Comparison of ENCODE assay signal across 19 mouse cellular contexts in the genomic region with DNA sequence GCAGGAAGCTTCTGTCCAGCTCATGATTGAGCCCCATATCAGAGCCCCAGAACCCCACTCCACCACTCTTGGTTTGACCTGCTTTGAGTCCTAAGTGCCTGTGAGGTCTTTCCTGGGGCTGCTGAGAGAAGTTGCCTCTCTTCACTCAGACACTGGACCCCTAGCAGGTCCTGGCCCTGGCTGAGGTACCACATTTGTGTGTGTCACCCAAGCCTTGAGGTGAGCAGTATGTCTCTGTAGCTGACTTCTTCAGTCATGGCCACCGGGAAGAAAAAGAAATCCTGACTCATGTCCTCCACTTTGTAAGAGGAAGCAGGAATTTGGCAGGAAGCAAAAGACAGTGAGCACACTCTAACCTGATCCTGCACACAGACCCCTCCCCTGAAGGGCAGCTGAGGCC. TPM values are rescaled to one million over a fixed set of nuclear protein-coding genes. Genes with fewer than 3 reads are reported as not detected.
DNase-seq lines count a peak whose midpoint lies in the region; ATAC-seq and TF ChIP-seq lines count a peak whose summit lies in the region.
"Had no signal": no experiment of that assay in that cellular context is flagged by ENCODE, and none has a peak within 500 bp of the region (broad histone marks: within the 10 kb centered on the region; RNA-seq: fewer than 3 reads in every experiment).

No protein-coding gene starts in this region.

- no peak for DNase-seq in forebrain, embryonic 11.5 days (ENCODE audit: low spot score)
- DNase-seq in hindbrain, embryonic 14.5 days (ENCODE audit: low spot score) = no peak
- no peak for DNase-seq in hindbrain, embryonic 10.5 days (ENCODE audit: low spot score)
- no peak for DNase-seq in lung, postnatal 4 days
- no peak for DNase-seq in right cerebral cortex, postnatal 25 days
- DNase-seq: adrenal gland, postnatal 25 days; kidney, postnatal 4 days; layer of hippocampus, adult 9-11 months; left cerebral cortex, postnatal 4 days; thymus, postnatal 25 days had no signal

- no peak overlapping the region for H3K9ac ChIP-seq in forebrain, embryonic 13.5 days
- H3K9ac ChIP-seq in forebrain, embryonic 11.5 days (ENCODE audit: low read length) = no peak overlapping the region
- H3K9ac ChIP-seq in hindbrain, embryonic 14.5 days = no peak overlapping the region
- no peak overlapping the region for H3K9ac ChIP-seq in lung, embryonic 16.5 days (ENCODE audit: low read length)

- no peak overlapping the region for H3K27ac ChIP-seq in forebrain, embryonic 13.5 days
- H3K27ac ChIP-seq in forebrain, embryonic 11.5 days (ENCODE audit: low read depth, low read length) = no peak overlapping the region
- H3K27ac ChIP-seq in hindbrain, embryonic 14.5 days = no peak overlapping the region
- no peak overlapping the region for H3K27ac ChIP-seq in hindbrain, embryonic 10.5 days
- peak overlapping the region; percentile 95 for H3K27ac ChIP-seq in lung, embryonic 16.5 days (ENCODE audit: low read length)
- peak overlapping the region; percentile 92 for H3K27ac ChIP-seq in small intestine, adult 2 months (ENCODE audit: insufficient read depth, low read depth, low read length)
- H3K27ac ChIP-seq: hindbrain, embryonic 12.5 days had no signal

- peaks cover 16% of the 10 kb centered on the region for H3K4me1 ChIP-seq in forebrain, embryonic 13.5 days
- H3K4me1 ChIP-seq in forebrain, embryonic 11.5 days (replicated peaks; ENCODE audit: control insufficient read depth, insufficient read depth, low read length) = peaks cover 4% of the 10 kb centered on the region; the same call in 1 of the 2 replicates
- peaks cover 14% of the 10 kb centered on the region for H3K4me1 ChIP-seq in hindbrain, embryonic 14.5 days (replicated peaks; ENCODE audit: control insufficient read depth, insufficient read depth, low read length)
- peaks cover 23% of the 10 kb centered on the region for H3K4me1 ChIP-seq in hindbrain, embryonic 10.5 days (replicated peaks)
- peaks cover 21% of the 10 kb centered on the region for H3K4me1 ChIP-seq in lung, embryonic 16.5 days (replicated peaks; ENCODE audit: control insufficient read depth, insufficient read depth, low read length)
- peaks cover 19% of the 10 kb centered on the region for H3K4me1 ChIP-seq in small intestine, adult 2 months (ENCODE audit: control insufficient read depth, insufficient read depth, insufficient read length, low read length)

- 91% methylated on average over 1 of the region's 1 CpGs for WGBS in forebrain, embryonic 13.5 days
- 67% methylated on average over 1 of the region's 1 CpGs for WGBS in forebrain, embryonic 11.5 days
- 79% methylated on average over 1 of the region's 1 CpGs for WGBS in hindbrain, embryonic 14.5 days
- 61% methylated on average over 1 of the region's 1 CpGs for WGBS in hindbrain, embryonic 10.5 days
- 56% methylated on average over 1 of the region's 1 CpGs for WGBS in lung, embryonic 16.5 days
- WGBS in small intestine, adult 2 months = 12% methylated on average over 1 of the region's 1 CpGs

- no peaks in the 10 kb centered on the region for H3K9me3 ChIP-seq in forebrain, embryonic 13.5 days (replicated peaks)
- no peaks in the 10 kb centered on the region for H3K9me3 ChIP-seq in forebrain, embryonic 11.5 days (ENCODE audit: control insufficient read depth, low read length)
- no peaks in the 10 kb centered on the region for H3K9me3 ChIP-seq in hindbrain, embryonic 14.5 days (ENCODE audit: control insufficient read depth, low read length)
- no peaks in the 10 kb centered on the region for H3K9me3 ChIP-seq in hindbrain, embryonic 10.5 days
- no peaks in the 10 kb centered on the region for H3K9me3 ChIP-seq in lung, embryonic 16.5 days (ENCODE audit: control insufficient read depth, low read length)
- H3K9me3 ChIP-seq: forebrain, embryonic 15.5 days; heart, embryonic 12.5 days; hindbrain, embryonic 12.5 days; midbrain, embryonic 15.5 days had no signal

- H3K27me3 ChIP-seq in forebrain, embryonic 13.5 days = peaks cover 21% of the 10 kb centered on the region
- H3K27me3 ChIP-seq in forebrain, embryonic 11.5 days (ENCODE audit: control insufficient read depth, insufficient read depth, low read length) = 0 out of 2 replicates have a peak, but pooled peaks cover 2% of the 10 kb centered on the region
- 0 out of 2 replicates have a peak, but pooled peaks cover 14% of the 10 kb centered on the region for H3K27me3 ChIP-seq in hindbrain, embryonic 14.5 days (ENCODE audit: control insufficient read depth, insufficient read depth, low read length)
- peaks cover 51% of the 10 kb centered on the region for H3K27me3 ChIP-seq in hindbrain, embryonic 10.5 days (ENCODE audit: insufficient read depth, poor library complexity, severe bottlenecking)
- no peaks in the 10 kb centered on the region for H3K27me3 ChIP-seq in lung, embryonic 16.5 days (ENCODE audit: control insufficient read depth, insufficient read depth, low read depth, low read length)
- no peaks in the 10 kb centered on the region for H3K27me3 ChIP-seq in small intestine, adult 2 months (ENCODE audit: control insufficient read depth, insufficient read depth, low read length)
- H3K27me3 ChIP-seq: heart, embryonic 12.5 days; midbrain, embryonic 15.5 days had no signal

- H3K36me3 ChIP-seq in forebrain, embryonic 13.5 days (ENCODE audit: poor library complexity, severe bottlenecking) = no peaks in the 10 kb centered on the region
- H3K36me3 ChIP-seq in forebrain, embryonic 11.5 days (ENCODE audit: control insufficient read depth, insufficient read depth, low read length) = no peaks in the 10 kb centered on the region
- peaks cover 10% of the 10 kb centered on the region for H3K36me3 ChIP-seq in hindbrain, embryonic 14.5 days (replicated peaks; ENCODE audit: control insufficient read depth, insufficient read depth)
- H3K36me3 ChIP-seq in hindbrain, embryonic 10.5 days = no peaks in the 10 kb centered on the region
- H3K36me3 ChIP-seq in lung, embryonic 16.5 days (ENCODE audit: control insufficient read depth, insufficient read depth, low read length) = no peaks in the 10 kb centered on the region
- no peaks in the 10 kb centered on the region for H3K36me3 ChIP-seq in small intestine, adult 2 months (ENCODE audit: control insufficient read depth, insufficient read depth, low read length)
- H3K36me3 ChIP-seq: forebrain, embryonic 15.5 days; heart, embryonic 12.5 days; hindbrain, embryonic 12.5 days had no signal

- no peak for ATAC-seq in forebrain, embryonic 13.5 days
- ATAC-seq in forebrain, embryonic 11.5 days (replicated peaks; ENCODE audit: low FRiP score) = no peak
- ATAC-seq in hindbrain, embryonic 14.5 days (ENCODE audit: low FRiP score) = no peak
- ATAC-seq in lung, embryonic 16.5 days (ENCODE audit: low read depth) = no peak

- 0 out of 2 replicates have a peak overlapping the region, but pooled peaks have one; percentile 92 for H3K4me2 ChIP-seq in forebrain, embryonic 13.5 days
- H3K4me2 ChIP-seq in forebrain, embryonic 11.5 days (ENCODE audit: low read depth, low read length, severe bottlenecking) = no peak overlapping the region
- H3K4me2 ChIP-seq in hindbrain, embryonic 14.5 days (replicated peaks) = peak overlapping the region; percentile 78; the same call in 1 of the 2 replicates
- H3K4me2 ChIP-seq in lung, embryonic 16.5 days (ENCODE audit: low read depth, low read length) = peak overlapping the region; percentile 82; the same call in 1 of the 2 replicates

- no peak for TF ChIP-seq POLR2A in small intestine, adult 2 months (IDR thresholded peaks at IDR 0.05; ENCODE audit: low read depth, low read length)

- no peak for TF ChIP-seq CTCF in small intestine, adult 2 months (IDR thresholded peaks at IDR 0.05; ENCODE audit: extremely low read depth, insufficient read length, insufficient replicate concordance, low read depth, low read length)

- no peak overlapping the region for H3K4me3 ChIP-seq in forebrain, embryonic 13.5 days
- H3K4me3 ChIP-seq in forebrain, embryonic 11.5 days (ENCODE audit: low read depth, low read length) = no peak overlapping the region
- no peak overlapping the region for H3K4me3 ChIP-seq in hindbrain, embryonic 14.5 days (replicated peaks; ENCODE audit: low read length)
- H3K4me3 ChIP-seq in hindbrain, embryonic 10.5 days = no peak overlapping the region
- H3K4me3 ChIP-seq in lung, embryonic 16.5 days (ENCODE audit: low read length) = no peak overlapping the region
- no peak overlapping the region for H3K4me3 ChIP-seq in small intestine, adult 2 months (ENCODE audit: low read depth, low read length)
- H3K4me3 ChIP-seq: erythroblast, embryonic 14.5 days; left cerebral cortex, adult 2 months had no signal

RNA-seq across cellular contexts. Expression of a gene that starts 9.7 kb away (rescaled TPM):
- 9.3 and 11.8 TPM in 2 replicates for polyA plus RNA-seq in forebrain, embryonic 13.5 days (2015; fragmentation: Nextera tagmentation; extraction: Ambion mirVana)
- polyA plus RNA-seq in forebrain, embryonic 11.5 days (2014; fragmentation: Nextera tagmentation; extraction: Ambion mirVana) = 18.9 and 21.9 TPM in 2 replicates
- 18.4 and 19.0 TPM in 2 replicates for polyA plus RNA-seq in hindbrain, embryonic 14.5 days (2014; fragmentation: Nextera tagmentation; extraction: Ambion mirVana)
- 24.7 and 26.4 TPM in 2 replicates for polyA plus RNA-seq in hindbrain, embryonic 10.5 days (2016; fragmentation: Nextera tagmentation; extraction: Ambion mirVana)
- 17.7 and 18.9 TPM in 2 replicates for polyA plus RNA-seq in lung, embryonic 16.5 days (2015; fragmentation: Nextera tagmentation; extraction: Ambion mirVana)
- polyA plus RNA-seq in small intestine, adult 2 months (2012; rRNA removed) = 34.2 and 49.0 TPM in 2 replicates

RNA-seq across cellular contexts. Expression of a gene that starts 20.2 kb away (rescaled TPM):
- 1.1 TPM in 2 replicates for polyA plus RNA-seq in forebrain, embryonic 13.5 days (2015; fragmentation: Nextera tagmentation; extraction: Ambion mirVana)
- 1.5 and 2.0 TPM in 2 replicates for polyA plus RNA-seq in forebrain, embryonic 11.5 days (2014; fragmentation: Nextera tagmentation; extraction: Ambion mirVana)
- 3.5 and 5.0 TPM in 2 replicates for polyA plus RNA-seq in hindbrain, embryonic 14.5 days (2014; fragmentation: Nextera tagmentation; extraction: Ambion mirVana)
- polyA plus RNA-seq in hindbrain, embryonic 10.5 days (2016; fragmentation: Nextera tagmentation; extraction: Ambion mirVana) = 0.61 and 1.2 TPM in 2 replicates
- polyA plus RNA-seq in lung, embryonic 16.5 days (2015; fragmentation: Nextera tagmentation; extraction: Ambion mirVana) = 0.33 and 0.53 TPM in 2 replicates
- 0.42 and 0.77 TPM in 2 replicates for polyA plus RNA-seq in small intestine, adult 2 months (2012; rRNA removed)

RNA-seq across cellular contexts. Expression of a gene that starts 28.9 kb away (rescaled TPM):
- polyA plus RNA-seq in forebrain, embryonic 13.5 days (2015; fragmentation: Nextera tagmentation; extraction: Ambion mirVana) = 4.0 and 6.2 TPM in 2 replicates
- 1.3 and 1.8 TPM in 2 replicates for polyA plus RNA-seq in forebrain, embryonic 11.5 days (2014; fragmentation: Nextera tagmentation; extraction: Ambion mirVana)
- polyA plus RNA-seq in hindbrain, embryonic 14.5 days (2014; fragmentation: Nextera tagmentation; extraction: Ambion mirVana) = 11.2 and 12.0 TPM in 2 replicates
- 1.5 and 1.6 TPM in 2 replicates for polyA plus RNA-seq in hindbrain, embryonic 10.5 days (2016; fragmentation: Nextera tagmentation; extraction: Ambion mirVana)
- 1.2 and 1.5 TPM in 2 replicates for polyA plus RNA-seq in lung, embryonic 16.5 days (2015; fragmentation: Nextera tagmentation; extraction: Ambion mirVana)
- polyA plus RNA-seq in small intestine, adult 2 months (2012; rRNA removed) = 10.5 and 18.4 TPM in 2 replicates

Comparison
In these comparisons a context has a peak if more than half of its experiments do, and no peak if none do; other contexts are left out.
1. H3K27ac ChIP-seq: peak in lung, embryonic 16.5 days (single experiment) and small intestine, adult 2 months (single experiment); none in forebrain, embryonic 13.5 days (single experiment), forebrain, embryonic 11.5 days (single experiment), hindbrain, embryonic 14.5 days (single experiment) and hindbrain, embryonic 10.5 days (single experiment).